Mouse (Mus musculus) heart, adult 2 months (tissue): Measurements from ENCODE around the gene Ssh1. TPM values are rescaled to one million over a fixed set of nuclear protein-coding genes. Genes with fewer than 3 reads are reported as not detected.

Experiments used
- DNase-seq, 2 experiments: peaks; one replicate each; pipeline ENCODE4 v3.0.0; 2021
- H3K27ac ChIP-seq: fragments of 200-600 bp; 2 replicates; pipeline ENCODE4 v1.8.1; 2022
- H3K27me3 ChIP-seq: fragments of 200-500 bp; 2 replicates; pipeline ENCODE4 v1.6.1; 2012; ENCODE audit warnings: mild to moderate bottlenecking, low read length, inconsistent platforms, mixed read lengths; ENCODE audit not compliant: control insufficient read depth, insufficient read depth
- H3K36me3 ChIP-seq: fragments of 200-500 bp; 2 replicates; pipeline ENCODE4 v1.6.1; 2012; ENCODE audit warnings: low read length, inconsistent platforms; ENCODE audit not compliant: control insufficient read depth, insufficient read depth
- H3K4me1 ChIP-seq: fragments of 200-500 bp; 2 replicates; pipeline ENCODE4 v1.6.1; 2011; ENCODE audit warnings: low read length; ENCODE audit not compliant: control insufficient read depth, insufficient read depth
- H3K4me3 ChIP-seq: fragments of 200-600 bp; 2 replicates; pipeline ENCODE4 v1.8.1; 2022
- H3K79me2 ChIP-seq: fragments of 200-500 bp; replicated peaks from 2 replicates; pipeline ENCODE4 v1.6.1; 2012; ENCODE audit warnings: mild to moderate bottlenecking, inconsistent platforms, low read length, moderate library complexity, mixed read lengths; ENCODE audit not compliant: control insufficient read depth, insufficient read depth
- H3K9ac ChIP-seq: fragments of 200-500 bp; 2 replicates; pipeline ENCODE4 v1.6.1; 2012; ENCODE audit warnings: low read depth, mild to moderate bottlenecking, control low read depth, inconsistent platforms, low read length, mixed read lengths
- CTCF ChIP-seq: fragments of 200-600 bp; IDR thresholded peaks from 2 replicates; pipeline ENCODE4 v1.8.1; 2022; ENCODE audit warnings: antibody characterized with exemption, mild to moderate bottlenecking, moderate library complexity
- EP300 ChIP-seq: fragments of 200-500 bp; IDR thresholded peaks from 2 replicates; pipeline ENCODE4 v1.6.1; 2011; ENCODE audit warnings: low read depth, low read length, control low read depth; ENCODE audit not compliant: insufficient read depth
- POLR2A ChIP-seq: fragments of 200-500 bp; IDR thresholded peaks from 2 replicates; pipeline ENCODE4 v1.6.1; 2011; ENCODE audit warnings: mild to moderate bottlenecking, low read depth, low read length, control low read depth; ENCODE audit not compliant: insufficient read depth
- WGBS: fragments of 180-500 bp; shearing (Covaris S2); methylation state at CpG from one replicate; pipeline ENCODE4 v1.1.7; 2018; 5-methylcytosine and 5-hydroxymethylcytosine counted together
- intact Hi-C: fragments of 180-260 bp; cut with DNase I; formaldehyde crosslinking; loops from one replicate; pipeline ENCODE4 v1.15.1; 2025
- polyA plus RNA-seq: library from polyadenylated mRNA; depleted of rRNA; stranded (reverse); fragments of >200 nt; gene quantifications from 2 replicates; pipeline ENCODE4 v1.2.3, GENCODE M21; 2012
- total RNA-seq, 2 experiments: library from RNA; stranded (reverse); gene quantifications; 2 replicates each; pipeline ENCODE4 v1.2.3; 2021

The Ssh1 gene
- total and polyA plus RNA-seq, 3 experiments, result 7.4 to 15.2 (median 13.4) TPM

DNA sequence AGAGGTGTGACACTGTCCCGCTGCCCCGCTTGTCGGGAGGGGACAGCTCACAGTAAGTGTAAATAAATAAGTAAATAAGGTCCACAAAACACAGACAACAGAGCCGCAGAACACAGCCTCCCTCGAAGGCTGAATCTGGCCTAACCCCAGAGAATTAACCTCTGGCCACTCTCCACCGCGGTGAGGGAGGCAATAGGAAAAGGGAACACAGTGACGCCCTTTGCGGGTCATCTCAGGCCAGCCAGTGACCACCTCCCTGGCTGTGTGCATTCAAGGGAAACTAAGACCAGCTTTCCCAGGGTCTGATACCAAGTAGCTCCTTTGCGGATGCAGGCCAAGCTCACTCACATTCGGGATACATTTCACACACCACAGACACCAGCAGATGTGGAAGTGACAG, 25.3 kb downstream of the Ssh1 start:
- no peaks in the 10 kb centered on the region for H3K27me3 ChIP-seq

DNA sequence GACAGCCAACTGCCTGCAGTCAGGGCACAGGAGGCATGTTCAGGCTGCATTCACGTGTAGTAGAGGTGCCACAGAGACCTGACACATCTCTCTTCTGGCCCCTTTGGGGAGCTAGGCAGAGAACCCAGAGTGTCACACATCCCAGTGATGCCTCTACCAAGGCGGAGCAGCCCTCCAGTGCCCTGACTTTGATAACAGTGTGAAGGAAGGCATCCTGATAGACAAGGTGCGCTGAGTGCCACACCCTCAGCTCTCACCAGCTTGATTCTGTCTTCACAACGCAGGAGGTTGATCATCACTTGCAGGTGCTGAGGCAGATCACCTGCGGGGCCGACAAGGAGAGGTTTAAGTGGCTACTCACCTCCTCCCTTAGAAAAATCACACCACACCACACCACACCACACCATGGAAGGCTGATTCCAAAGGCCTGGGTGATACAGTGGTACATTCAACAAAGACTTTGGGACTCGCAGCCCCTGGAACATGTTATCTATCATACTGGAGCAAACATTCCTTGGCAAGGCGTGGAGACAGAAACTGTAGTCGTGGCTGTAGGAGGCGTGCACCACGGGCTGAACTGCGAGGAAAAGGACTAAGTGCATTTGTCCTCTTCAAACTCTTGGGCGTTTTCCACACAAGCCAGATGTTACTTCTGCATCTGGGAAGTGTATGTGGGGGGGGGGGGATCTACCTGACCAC, 27.1 kb downstream of the Ssh1 start:
- H3K36me3 ChIP-seq, result no peaks in the 10 kb centered on the region
- no peaks in the 10 kb centered on the region for H3K79me2 ChIP-seq
- intact Hi-C loops, result no loop called here
- TF ChIP-seq CTCF (no peak), EP300 (no peak), POLR2A (no peak)
- H3K27me3 ChIP-seq, result no peaks in the 10 kb centered on the region
- no peak overlapping the region for H3K4me3 ChIP-seq
- no peak for DNase-seq
- WGBS, result 75% methylated on average over 13 of the region's 13 CpGs
- H3K9ac ChIP-seq, result no peak overlapping the region
- no peak overlapping the region for H3K27ac ChIP-seq
- peaks cover 5% of the 10 kb centered on the region for H3K4me1 ChIP-seq

More for the DNA sequence above, 25.3 kb downstream of the Ssh1 start:
- WGBS, result 49% methylated on average over 11 of the region's 11 CpGs
- TF ChIP-seq EP300 (no peak), CTCF (no peak), POLR2A (no peak)
- H3K4me1 ChIP-seq, result peaks cover 9% of the 10 kb centered on the region
- intact Hi-C loops, result no loop called here
- H3K27ac ChIP-seq, result peak overlapping the region; percentile 61
- H3K4me3 ChIP-seq, result no peak overlapping the region
- H3K36me3 ChIP-seq, result no peaks in the 10 kb centered on the region
- H3K9ac ChIP-seq, result no peak overlapping the region
- peak; percentile 62 to 65 for DNase-seq
- H3K79me2 ChIP-seq, result no peaks in the 10 kb centered on the region

DNA sequence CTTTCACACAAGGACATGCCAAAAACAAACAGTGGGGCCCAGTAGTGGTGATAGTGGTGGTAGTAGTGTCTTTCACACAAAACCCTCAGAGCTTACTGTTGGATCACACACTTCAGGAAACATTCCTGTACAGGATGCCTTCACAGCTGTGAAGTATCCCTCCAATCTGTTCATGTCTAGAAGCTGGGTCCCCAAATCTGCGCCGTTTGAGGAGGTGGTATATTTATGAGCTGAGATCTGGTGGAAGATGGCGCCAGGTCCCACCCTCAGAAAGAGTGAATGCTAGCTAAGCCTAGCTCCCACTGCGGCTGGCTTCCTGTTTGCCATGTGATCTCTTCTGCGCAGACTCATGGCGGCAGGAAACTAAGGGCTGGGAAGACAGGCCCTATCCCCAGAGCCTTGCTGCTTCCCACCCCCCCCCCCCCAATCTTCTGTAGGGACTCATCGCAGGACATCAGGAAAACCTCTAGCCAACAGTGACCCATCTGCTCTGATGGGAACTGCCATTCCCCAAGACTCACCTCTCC, 28.0 kb downstream of the Ssh1 start:
- no peaks in the 10 kb centered on the region for H3K27me3 ChIP-seq
- WGBS, result 89% methylated on average over 7 of the region's 7 CpGs
- H3K36me3 ChIP-seq, result no peaks in the 10 kb centered on the region
- no peaks in the 10 kb centered on the region for H3K79me2 ChIP-seq
- no peak overlapping the region for H3K27ac ChIP-seq
- TF ChIP-seq POLR2A (no peak), CTCF (no peak), EP300 (no peak)
- H3K4me3 ChIP-seq, result no peak overlapping the region
- intact Hi-C loops, result no loop called here
- no peak for DNase-seq
- peaks cover 5% of the 10 kb centered on the region for H3K4me1 ChIP-seq
- no peak overlapping the region for H3K9ac ChIP-seq

DNA sequence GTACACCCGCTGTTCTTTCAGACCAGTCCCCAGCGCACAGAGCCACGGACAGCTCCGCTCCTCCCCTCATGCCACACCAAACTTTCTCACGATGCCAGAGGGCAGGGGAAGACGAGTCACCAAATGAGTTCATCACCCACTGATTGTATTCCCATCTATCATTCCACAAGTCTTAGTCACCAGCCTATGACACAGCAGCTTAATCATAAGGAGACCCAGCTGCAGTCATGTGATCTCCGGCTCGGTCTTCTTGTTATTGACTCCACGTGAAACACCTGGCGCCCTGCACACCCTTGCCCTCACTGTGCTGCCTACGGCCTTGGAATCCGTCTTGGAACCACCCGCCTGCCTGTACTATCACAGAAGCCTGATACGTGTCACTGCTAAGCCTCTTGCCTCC, 28.7 kb downstream of the Ssh1 start:
- Histone ChIP-seq H3K4me3 (no peak overlapping the region), H3K79me2 (no peaks in the 10 kb centered on the region), H3K27me3 (no peaks in the 10 kb centered on the region), H3K27ac (no peak overlapping the region), H3K4me1 (peaks cover 5% of the 10 kb centered on the region), H3K36me3 (no peaks in the 10 kb centered on the region), H3K9ac (no peak overlapping the region)
- WGBS, result 87% methylated on average over 14 of the region's 14 CpGs
- intact Hi-C loops, result no loop called here
- no peak for TF ChIP-seq CTCF
- no peak for DNase-seq

DNA sequence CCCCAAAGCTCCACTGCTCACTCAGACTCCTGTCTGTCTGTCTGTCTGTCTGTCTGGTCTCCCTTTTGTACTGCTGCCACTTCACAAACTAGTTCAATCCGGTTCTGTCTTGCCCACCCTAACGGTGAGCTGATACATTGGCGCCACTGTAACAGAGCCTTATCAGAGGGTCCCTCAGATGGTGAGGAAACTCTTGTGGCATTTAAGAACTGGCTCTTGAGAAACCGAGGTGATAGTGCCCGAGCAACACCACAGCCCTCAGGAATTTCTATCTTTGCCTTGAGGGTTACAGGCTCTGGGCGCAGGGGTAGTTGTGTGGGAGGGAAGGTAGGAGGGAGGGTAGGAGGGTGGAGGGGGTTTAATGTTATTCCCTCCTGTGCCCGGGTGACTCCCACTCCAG, 31.9 kb downstream of the Ssh1 start:
- Histone ChIP-seq H3K27me3 (no peaks in the 10 kb centered on the region), H3K4me3 (no peak overlapping the region), H3K9ac (no peak overlapping the region), H3K79me2 (no peaks in the 10 kb centered on the region), H3K27ac (no peak overlapping the region), H3K4me1 (no peaks in the 10 kb centered on the region; the same call in 1 of the 2 replicates), H3K36me3 (no peaks in the 10 kb centered on the region)
- WGBS, result 53% methylated on average over 7 of the region's 7 CpGs
- intact Hi-C loops, result no loop called here
- no peak for DNase-seq
- TF ChIP-seq CTCF (no peak), EP300 (no peak), POLR2A (no peak)

DNA sequence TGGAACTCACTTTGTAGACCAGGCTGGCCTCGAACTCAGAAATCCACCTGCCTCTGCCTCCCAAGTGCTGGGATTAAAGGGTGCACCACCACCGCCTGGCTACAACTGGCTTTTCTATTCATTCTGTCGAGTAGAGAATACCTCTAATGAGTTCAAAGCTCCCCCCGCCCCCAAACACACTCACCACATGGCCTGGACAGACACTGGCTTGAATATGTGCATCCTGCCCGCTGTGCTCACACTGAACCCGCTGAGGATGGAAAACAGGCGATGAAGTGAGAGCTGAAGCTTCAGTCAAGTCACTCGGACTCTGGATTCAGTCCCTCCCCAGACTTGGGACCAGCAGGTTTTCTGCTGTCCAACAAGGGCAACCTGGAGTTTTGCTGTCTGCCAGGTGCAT, 33.3 kb downstream of the Ssh1 start:
- Histone ChIP-seq H3K4me3 (no peak overlapping the region), H3K9ac (no peak overlapping the region), H3K27me3 (no peaks in the 10 kb centered on the region), H3K79me2 (no peaks in the 10 kb centered on the region), H3K27ac (no peak overlapping the region), H3K36me3 (no peaks in the 10 kb centered on the region), H3K4me1 (no peaks in the 10 kb centered on the region; the same call in 1 of the 2 replicates)
- no peak for TF ChIP-seq EP300
- TF ChIP-seq POLR2A, result no peak
- TF ChIP-seq CTCF, result no peak
- intact Hi-C loops, result no loop called here
- WGBS, result 76% methylated on average over 8 of the region's 8 CpGs
- no peak for DNase-seq
